ENCODE assay signal across 31 mouse cellular contexts in the genomic region with DNA sequence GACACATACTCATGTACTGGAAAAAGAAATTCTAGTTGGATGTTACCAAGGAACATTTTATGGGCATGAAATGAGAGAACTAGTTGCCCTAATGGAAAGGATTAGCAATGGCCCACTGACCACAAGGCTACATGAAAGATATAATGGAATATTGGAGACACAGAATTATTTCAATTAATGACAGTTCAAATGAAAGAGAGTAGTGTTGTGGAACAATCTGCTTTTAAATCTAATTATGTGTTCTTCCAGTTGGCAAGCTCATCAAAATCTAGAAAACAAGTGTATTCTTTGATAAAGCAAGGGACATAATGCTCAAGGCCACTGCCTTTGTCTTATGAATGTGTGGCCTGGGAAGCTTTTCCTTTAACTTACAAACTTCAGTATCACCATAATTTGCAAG.
"Had no signal": no experiment of that assay in that cellular context is flagged by ENCODE, and none has a peak within 500 bp of the region (broad histone marks: within the 10 kb centered on the region; RNA-seq: fewer than 3 reads in every experiment).

No protein-coding gene starts in this region.

- H3K4me3 ChIP-seq: left cerebral cortex, adult 2 months; limb, embryonic 10.5 days; limb, embryonic 12.5 days; limb, embryonic 13.5 days; limb, embryonic 15.5 days; liver, embryonic 13.5 days; liver, embryonic 15.5 days; lung, embryonic 15.5 days; megakaryocyte, embryonic 14.5 days; midbrain, embryonic 10.5 days; midbrain, embryonic 12.5 days; midbrain, embryonic 13.5 days; midbrain, embryonic 15.5 days; myocyte had no signal

- H3K27me3 ChIP-seq: limb, embryonic 12.5 days; limb, embryonic 13.5 days; limb, embryonic 15.5 days; liver, embryonic 13.5 days; liver, embryonic 15.5 days; lung, embryonic 15.5 days; megakaryocyte, embryonic 14.5 days; midbrain, embryonic 12.5 days; midbrain, embryonic 13.5 days; midbrain, embryonic 15.5 days had no signal

- DNase-seq: left cerebral cortex, postnatal 4 days; liver; liver, embryonic 13.5 days; liver, postnatal 0 days; lung, adult 18-20 months; lung, adult 2 months; lung, embryonic 14.5 days; lung, postnatal 10 days; lung, postnatal 14 days; lung, postnatal 36 days; lung, postnatal 4 days; midbrain, embryonic 14.5 days had no signal

- H3K4me2 ChIP-seq: limb, embryonic 12.5 days; limb, embryonic 13.5 days; limb, embryonic 15.5 days; liver, embryonic 11.5 days; liver, embryonic 13.5 days; liver, embryonic 15.5 days; lung, embryonic 14.5 days; lung, embryonic 15.5 days; midbrain, embryonic 11.5 days; midbrain, embryonic 12.5 days; midbrain, embryonic 13.5 days; midbrain, embryonic 15.5 days had no signal

- H3K9ac ChIP-seq: limb, embryonic 12.5 days; limb, embryonic 13.5 days; limb, embryonic 15.5 days; liver, embryonic 13.5 days; liver, embryonic 14.5 days; liver, embryonic 15.5 days; liver, postnatal 0 days; lung, embryonic 14.5 days; lung, embryonic 15.5 days; midbrain, embryonic 12.5 days; midbrain, embryonic 13.5 days; midbrain, embryonic 15.5 days had no signal

- ATAC-seq: liver, postnatal 0 days; lung, postnatal 0 days; midbrain, embryonic 13.5 days; midbrain, embryonic 15.5 days; midbrain, embryonic 16.5 days had no signal

- H3K27ac ChIP-seq: left cerebral cortex, adult 2 months; limb, embryonic 10.5 days; limb, embryonic 12.5 days; limb, embryonic 13.5 days; limb, embryonic 15.5 days; liver, embryonic 13.5 days; liver, embryonic 14.5 days; liver, embryonic 15.5 days; lung, embryonic 15.5 days; macrophage; midbrain, embryonic 10.5 days; midbrain, embryonic 12.5 days; midbrain, embryonic 13.5 days; midbrain, embryonic 15.5 days had no signal

- H3K36me3 ChIP-seq: limb, embryonic 10.5 days; limb, embryonic 12.5 days; limb, embryonic 13.5 days; limb, embryonic 15.5 days; liver, embryonic 13.5 days; liver, embryonic 15.5 days; lung, embryonic 15.5 days; midbrain, embryonic 10.5 days; midbrain, embryonic 12.5 days; midbrain, embryonic 13.5 days; midbrain, embryonic 15.5 days had no signal

- H3K9me3 ChIP-seq: limb, embryonic 10.5 days; limb, embryonic 12.5 days; limb, embryonic 13.5 days; limb, embryonic 15.5 days; liver, embryonic 13.5 days; liver, embryonic 15.5 days; lung, embryonic 15.5 days; megakaryocyte, embryonic 14.5 days; midbrain, embryonic 10.5 days; midbrain, embryonic 12.5 days; midbrain, embryonic 13.5 days; midbrain, embryonic 15.5 days had no signal

- H3K4me1 ChIP-seq: limb, embryonic 10.5 days; limb, embryonic 12.5 days; limb, embryonic 13.5 days; limb, embryonic 15.5 days; liver, embryonic 13.5 days; liver, embryonic 15.5 days; lung, embryonic 15.5 days; megakaryocyte, embryonic 14.5 days; midbrain, embryonic 10.5 days; midbrain, embryonic 12.5 days; midbrain, embryonic 13.5 days; midbrain, embryonic 15.5 days had no signal
